Mouse (Mus musculus): Measurements from ENCODE around the gene Olfr403. TPM values are rescaled to one million over a fixed set of nuclear protein-coding genes. Genes with fewer than 3 reads are reported as not detected.
"Not testable (repeated sequence)": the region's sequence is repeated elsewhere in the genome, so short reads cannot be mapped to it uniquely, and the experiment has no call there.

The Olfr403 gene
- not detected in 2 replicates for polyA plus RNA-seq (2015; fragmentation: Nextera tagmentation; extraction: Ambion mirVana)

- no peak for ATAC-seq (replicated peaks; ENCODE audit: low FRiP score, low read depth)
- no peak for DNase-seq (ENCODE audit: low spot score)
Measured at GRCm38 (mm10) chr11:74185949-74186348, at the start of gene Olfr403. TSS of gene Olfr403 (plus strand) at chr11:74186249.

GRCm38 (mm10) chr11:74140001-74140400 lies 46.0 kb upstream of the Olfr403 start:
- DNase-seq (ENCODE audit: low spot score); H3K27ac ChIP-seq; H3K27me3 ChIP-seq (ENCODE audit: insufficient read depth, low read length); H3K4me1 ChIP-seq (replicated peaks; ENCODE audit: insufficient read depth, low read length); H3K9me3 ChIP-seq (replicated peaks; ENCODE audit: low read length); H3K9ac ChIP-seq (ENCODE audit: low read depth, low read length); H3K4me3 ChIP-seq (replicated peaks; ENCODE audit: low read depth, low read length); H3K36me3 ChIP-seq (ENCODE audit: insufficient read depth, low read length); H3K4me2 ChIP-seq (ENCODE audit: low read length); ATAC-seq (replicated peaks; ENCODE audit: low FRiP score, low read depth): not testable (repeated sequence)
- WGBS: 29% methylated on average over 1 of the region's 1 CpGs

More at GRCm38 (mm10) chr11:74185949-74186348, at the start of gene Olfr403:
- Histone ChIP-seq H3K4me3 (replicated peaks; ENCODE audit: low read depth, low read length) (no peak within 1 kb of the TSS), H3K9me3 (replicated peaks; ENCODE audit: low read length) (no peaks in the 10 kb centered on the region), H3K9ac (ENCODE audit: low read depth, low read length) (no peak within 1 kb of the TSS), H3K36me3 (ENCODE audit: insufficient read depth, low read length) (no peaks in the 10 kb centered on the region), H3K27me3 (ENCODE audit: insufficient read depth, low read length) (no peaks in the 10 kb centered on the region), H3K4me2 (ENCODE audit: low read length) (no peak within 1 kb of the TSS), H3K27ac (no peak within 1 kb of the TSS), H3K4me1 (replicated peaks; ENCODE audit: insufficient read depth, low read length) (no peaks in the 10 kb centered on the region)
- no peak for TF ChIP-seq CTCF (IDR thresholded peaks at IDR 0.05; ENCODE audit: low read depth)

- Histone ChIP-seq H3K36me3 (ENCODE audit: insufficient read depth, low read length) (no peaks in the 10 kb centered on the region), H3K9me3 (replicated peaks; ENCODE audit: low read length) (no peaks in the 10 kb centered on the region), H3K4me2 (ENCODE audit: low read length) (no peak overlapping the region), H3K4me3 (replicated peaks; ENCODE audit: low read depth, low read length) (no peak overlapping the region), H3K27ac (no peak overlapping the region), H3K4me1 (replicated peaks; ENCODE audit: insufficient read depth, low read length) (no peaks in the 10 kb centered on the region), H3K9ac (ENCODE audit: low read depth, low read length) (no peak overlapping the region), H3K27me3 (ENCODE audit: insufficient read depth, low read length) (no peaks in the 10 kb centered on the region)
- no peak for ATAC-seq (replicated peaks; ENCODE audit: low FRiP score, low read depth)
- no peak for TF ChIP-seq CTCF (IDR thresholded peaks at IDR 0.05; ENCODE audit: low read depth)
- DNase-seq (ENCODE audit: low spot score): no peak
Measured at GRCm38 (mm10) chr11:74145866-74146265, 40.2 kb upstream of the Olfr403 start.

GRCm38 (mm10) chr11:74153229-74153628 lies 32.8 kb upstream of the Olfr403 start, which contains the start of gene Olfr402:
TSS of gene Olfr402 (plus strand) at chr11:74153529.
- no peak within 1 kb of the TSS for H3K9ac ChIP-seq (ENCODE audit: low read depth, low read length)
- no peaks in the 10 kb centered on the region for H3K9me3 ChIP-seq (replicated peaks; ENCODE audit: low read length)
- H3K36me3 ChIP-seq (ENCODE audit: insufficient read depth, low read length): no peaks in the 10 kb centered on the region
- no peak for TF ChIP-seq CTCF (IDR thresholded peaks at IDR 0.05; ENCODE audit: low read depth)
- no peaks in the 10 kb centered on the region for H3K27me3 ChIP-seq (ENCODE audit: insufficient read depth, low read length)
- no peak for DNase-seq (ENCODE audit: low spot score)
- WGBS: 63% methylated on average over 3 of the region's 3 CpGs
- no peaks in the 10 kb centered on the region for H3K4me1 ChIP-seq (replicated peaks; ENCODE audit: insufficient read depth, low read length)
- no peak within 1 kb of the TSS for H3K4me3 ChIP-seq (replicated peaks; ENCODE audit: low read depth, low read length)
- no peak for ATAC-seq (replicated peaks; ENCODE audit: low FRiP score, low read depth)
- no peak within 1 kb of the TSS for H3K4me2 ChIP-seq (ENCODE audit: low read length)
- H3K27ac ChIP-seq: no peak within 1 kb of the TSS

GRCm38 (mm10) chr11:74168771-74169170 lies 17.3 kb upstream of the Olfr403 start:
- no peaks in the 10 kb centered on the region for H3K4me1 ChIP-seq (replicated peaks; ENCODE audit: insufficient read depth, low read length)
- no peak overlapping the region for H3K27ac ChIP-seq
- no peak overlapping the region for H3K4me2 ChIP-seq (ENCODE audit: low read length)
- no peaks in the 10 kb centered on the region for H3K36me3 ChIP-seq (ENCODE audit: insufficient read depth, low read length)
- no peaks in the 10 kb centered on the region for H3K27me3 ChIP-seq (ENCODE audit: insufficient read depth, low read length)
- H3K4me3 ChIP-seq (replicated peaks; ENCODE audit: low read depth, low read length): no peak overlapping the region
- DNase-seq (ENCODE audit: low spot score) (no peak), ATAC-seq (replicated peaks; ENCODE audit: low FRiP score, low read depth) (no peak)
- no peak overlapping the region for H3K9ac ChIP-seq (ENCODE audit: low read depth, low read length)
- H3K9me3 ChIP-seq (replicated peaks; ENCODE audit: low read length): no peaks in the 10 kb centered on the region
- no peak for TF ChIP-seq CTCF (IDR thresholded peaks at IDR 0.05; ENCODE audit: low read depth)

- no peak for TF ChIP-seq CTCF (IDR thresholded peaks at IDR 0.05; ENCODE audit: low read depth)
- ATAC-seq (replicated peaks; ENCODE audit: low FRiP score, low read depth) (peak; percentile 52; the same call in 1 of the 2 replicates), DNase-seq (ENCODE audit: low spot score) (peak; percentile 8)
- H3K4me3 ChIP-seq (replicated peaks; ENCODE audit: low read depth, low read length): no peak overlapping the region
- H3K4me1 ChIP-seq (replicated peaks; ENCODE audit: insufficient read depth, low read length): no peaks in the 10 kb centered on the region
- 42% methylated on average over 4 of the region's 4 CpGs for WGBS
- no peaks in the 10 kb centered on the region for H3K9me3 ChIP-seq (replicated peaks; ENCODE audit: low read length)
- H3K27ac ChIP-seq: 0 out of 2 replicates have a peak overlapping the region, but pooled peaks have one; percentile 5
- no peaks in the 10 kb centered on the region for H3K27me3 ChIP-seq (ENCODE audit: insufficient read depth, low read length)
- no peak overlapping the region for H3K4me2 ChIP-seq (ENCODE audit: low read length)
- no peak overlapping the region for H3K9ac ChIP-seq (ENCODE audit: low read depth, low read length)
- no peaks in the 10 kb centered on the region for H3K36me3 ChIP-seq (ENCODE audit: insufficient read depth, low read length)
Measured at GRCm38 (mm10) chr11:74183168-74183567, 2.9 kb upstream of the Olfr403 start.

GRCm38 (mm10) chr11:74183745-74184144 lies 2.3 kb upstream of the Olfr403 start:
- H3K27ac ChIP-seq: no peak overlapping the region
- DNase-seq (ENCODE audit: low spot score) (no peak), ATAC-seq (replicated peaks; ENCODE audit: low FRiP score, low read depth) (no peak)
- H3K27me3 ChIP-seq (ENCODE audit: insufficient read depth, low read length): no peaks in the 10 kb centered on the region
- no peak for TF ChIP-seq CTCF (IDR thresholded peaks at IDR 0.05; ENCODE audit: low read depth)
- no peaks in the 10 kb centered on the region for H3K36me3 ChIP-seq (ENCODE audit: insufficient read depth, low read length)
- no peak overlapping the region for H3K4me2 ChIP-seq (ENCODE audit: low read length)
- H3K4me3 ChIP-seq (replicated peaks; ENCODE audit: low read depth, low read length): no peak overlapping the region
- no peaks in the 10 kb centered on the region for H3K4me1 ChIP-seq (replicated peaks; ENCODE audit: insufficient read depth, low read length)
- H3K9me3 ChIP-seq (replicated peaks; ENCODE audit: low read length): no peaks in the 10 kb centered on the region
- WGBS: 73% methylated on average over 4 of the region's 4 CpGs
- H3K9ac ChIP-seq (ENCODE audit: low read depth, low read length): no peak overlapping the region
